Comparison of ENCODE assay signal across 20 mouse cellular contexts in genomic region chr10:88672825-88673224, GRCm38 (mm10). TPM values are rescaled to one million over a fixed set of nuclear protein-coding genes. Genes with fewer than 3 reads are reported as not detected.
"Had no signal": no experiment of that assay in that cellular context is flagged by ENCODE, and none has a peak within 500 bp of the region (broad histone marks: within the 10 kb centered on the region; RNA-seq: fewer than 3 reads in every experiment).

No protein-coding gene starts in this region.

- H3K27ac ChIP-seq: limb, embryonic 15.5 days; liver, embryonic 14.5 days; macrophage; neural tube, embryonic 12.5 days; neural tube, embryonic 15.5 days; stomach, embryonic 15.5 days had no signal

- H3K4me1 ChIP-seq: limb, embryonic 15.5 days; neural tube, embryonic 12.5 days; neural tube, embryonic 15.5 days; stomach, embryonic 15.5 days had no signal

- DNase-seq: kidney, adult 18-20 months; kidney, adult 9 months; kidney, postnatal 14 days; kidney, postnatal 4 days; left cerebral cortex, postnatal 4 days; liver, postnatal 0 days; lung, embryonic 14.5 days; retina, postnatal 1 day; right cerebral cortex, postnatal 25 days; spleen, adult 18-20 months; thymus, postnatal 25 days had no signal

- H3K9me3 ChIP-seq: limb, embryonic 15.5 days; neural tube, embryonic 12.5 days; neural tube, embryonic 15.5 days; stomach, embryonic 15.5 days had no signal

- H3K27me3 ChIP-seq: limb, embryonic 15.5 days; neural tube, embryonic 12.5 days; neural tube, embryonic 15.5 days; stomach, embryonic 15.5 days had no signal

- H3K4me2 ChIP-seq: limb, embryonic 15.5 days; liver, embryonic 11.5 days; lung, embryonic 14.5 days; neural tube, embryonic 12.5 days; neural tube, embryonic 15.5 days; stomach, embryonic 15.5 days had no signal

- ATAC-seq: intestine, embryonic 16.5 days; liver, postnatal 0 days; lung, postnatal 0 days had no signal

- H3K4me3 ChIP-seq: limb, embryonic 15.5 days; neural tube, embryonic 12.5 days; neural tube, embryonic 15.5 days; stomach, embryonic 15.5 days had no signal

- H3K9ac ChIP-seq: limb, embryonic 15.5 days; liver, embryonic 14.5 days; liver, postnatal 0 days; lung, embryonic 14.5 days; neural tube, embryonic 12.5 days; neural tube, embryonic 15.5 days; stomach, embryonic 15.5 days had no signal

- H3K36me3 ChIP-seq: limb, embryonic 15.5 days; neural tube, embryonic 12.5 days; neural tube, embryonic 15.5 days; stomach, embryonic 15.5 days had no signal

RNA-seq across cellular contexts. Expression of gene Spic, which starts 12.0 kb away (rescaled TPM):
- polyA plus RNA-seq: lung, embryonic 14.5 days; neural tube, embryonic 12.5 days; neural tube, embryonic 15.5 days had no signal
